Mouse (Mus musculus) midbrain, postnatal 0 days (tissue): ENCODE results near the gene Hmgn3. TPM values are rescaled to one million over a fixed set of nuclear protein-coding genes. Genes with fewer than 3 reads are reported as not detected.
A peak's percentile ranks its signal among the peaks of the same experiment; 100 is the strongest.

Experiments
- ATAC-seq: fragments of 200-750 bp; cut with Nextera tagmentation; 2 replicates; pipeline ENCODE4 v1.8.0; 2017; ENCODE audit warnings: moderate number of reproducible peaks, mild to moderate bottlenecking, moderate TSS enrichment, moderate library complexity; ENCODE audit not compliant: low FRiP score
- DNase-seq: peaks from one replicate; pipeline ENCODE4 v3.0.0-alpha.2; 2015; ENCODE audit warnings: low spot score
- H3K27ac ChIP-seq: fragments of 300-500 bp; sonication (generic); 2 replicates; pipeline ENCODE4 v1.5.1; 2014; ENCODE audit warnings: low read depth, mild to moderate bottlenecking, low read length, mixed read lengths
- H3K27me3 ChIP-seq: fragments of 300-500 bp; sonication (generic); 2 replicates; pipeline ENCODE4 v1.6.1; 2014; ENCODE audit warnings: low read length, control low read depth, mixed read lengths; ENCODE audit not compliant: insufficient read depth
- H3K36me3 ChIP-seq: fragments of 300-500 bp; sonication (generic); 2 replicates; pipeline ENCODE4 v1.6.1; 2014; ENCODE audit warnings: low read length, control low read depth, mixed read lengths; ENCODE audit not compliant: insufficient read depth
- H3K4me1 ChIP-seq: fragments of 300-500 bp; sonication (generic); 2 replicates; pipeline ENCODE4 v1.6.1; 2014; ENCODE audit warnings: mild to moderate bottlenecking, control low read depth, antibody characterized with exemption, low read length, mixed read lengths; ENCODE audit not compliant: insufficient read depth
- H3K4me2 ChIP-seq: fragments of 300-500 bp; sonication (generic); 2 replicates; pipeline ENCODE4 v1.6.1; 2014; ENCODE audit warnings: low read depth, mild to moderate bottlenecking, low read length, mixed read lengths; ENCODE audit not compliant: poor library complexity, severe bottlenecking
- H3K4me3 ChIP-seq: fragments of 300-500 bp; sonication (generic); 2 replicates; pipeline ENCODE4 v1.5.1; 2014; ENCODE audit warnings: low read depth, mild to moderate bottlenecking, low read length, moderate library complexity
- H3K9ac ChIP-seq: fragments of 300-500 bp; sonication (generic); replicated peaks from 2 replicates; pipeline ENCODE4 v1.6.1; 2014; ENCODE audit warnings: mild to moderate bottlenecking, low read length, moderate library complexity, mixed read lengths; ENCODE audit not compliant: poor library complexity, severe bottlenecking
- H3K9me3 ChIP-seq: fragments of 300-500 bp; sonication (generic); 2 replicates; pipeline ENCODE4 v1.6.1; 2016; ENCODE audit warnings: low read length, control low read depth
- CTCF ChIP-seq: IDR thresholded peaks from 2 replicates; pipeline ENCODE4 v1.5.1; 2016; ENCODE audit warnings: antibody characterized with exemption, mild to moderate bottlenecking
- WGBS: fragments of 180-500 bp; shearing (Covaris S2); extraction: QIAGEN DNeasy Blood & Tissue Kit; methylation state at CpG from one replicate; pipeline ENCODE4 v1.1.7; 2014; 5-methylcytosine and 5-hydroxymethylcytosine counted together
- polyA plus RNA-seq: library from polyadenylated mRNA; unstranded; fragments of >200 nt; fragmentation: Nextera tagmentation; extraction: Ambion mirVana; gene quantifications from 2 replicates; pipeline ENCODE4 v1.2.1, GENCODE M21; 2015
- total RNA-seq: library from RNA; depleted of rRNA; stranded (reverse); fragments of >200 nt; gene quantifications from 2 replicates; pipeline ENCODE4 v1.2.3, GENCODE M21; 2014

The Hmgn3 gene
- total and polyA plus RNA-seq, 2 experiments from 2014 or later: 113 to 229 TPM

DNA sequence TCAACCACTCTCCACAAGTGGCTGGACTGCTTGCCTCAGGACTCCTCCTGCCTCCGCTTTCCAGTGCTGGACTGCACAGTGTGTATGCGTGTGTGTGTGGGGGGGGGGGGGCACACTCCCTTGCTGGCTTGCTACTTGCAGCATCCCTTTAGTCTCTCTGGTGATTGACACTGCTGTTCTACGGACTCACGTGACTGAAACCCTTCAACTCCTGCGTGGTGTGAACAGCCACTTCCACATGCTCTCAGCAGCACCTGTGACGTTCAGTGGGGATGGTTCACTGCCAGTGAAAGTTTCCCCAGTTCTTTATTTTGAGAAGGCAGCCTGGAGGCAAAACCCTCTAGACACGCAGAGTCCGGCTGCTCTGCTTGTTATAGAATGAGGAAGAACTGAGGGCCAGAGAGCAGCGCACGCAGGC, 32.7 kb downstream of the Hmgn3 start:
- no peaks in the 10 kb centered on the region for H3K27me3 ChIP-seq
- ATAC-seq (peak; percentile 38; the same call in 1 of the 2 replicates), DNase-seq (no peak)
- no peak overlapping the region for H3K9ac ChIP-seq
- H3K9me3 ChIP-seq: no peaks in the 10 kb centered on the region
- no peaks in the 10 kb centered on the region for H3K4me1 ChIP-seq
- H3K36me3 ChIP-seq: 0 out of 2 replicates have a peak, but pooled peaks cover 4% of the 10 kb centered on the region
- no peak overlapping the region for H3K4me3 ChIP-seq
- 84% methylated on average over 10 of the region's 10 CpGs for WGBS
- H3K27ac ChIP-seq: no peak overlapping the region
- TF ChIP-seq CTCF: no peak
- no peak overlapping the region for H3K4me2 ChIP-seq

DNA sequence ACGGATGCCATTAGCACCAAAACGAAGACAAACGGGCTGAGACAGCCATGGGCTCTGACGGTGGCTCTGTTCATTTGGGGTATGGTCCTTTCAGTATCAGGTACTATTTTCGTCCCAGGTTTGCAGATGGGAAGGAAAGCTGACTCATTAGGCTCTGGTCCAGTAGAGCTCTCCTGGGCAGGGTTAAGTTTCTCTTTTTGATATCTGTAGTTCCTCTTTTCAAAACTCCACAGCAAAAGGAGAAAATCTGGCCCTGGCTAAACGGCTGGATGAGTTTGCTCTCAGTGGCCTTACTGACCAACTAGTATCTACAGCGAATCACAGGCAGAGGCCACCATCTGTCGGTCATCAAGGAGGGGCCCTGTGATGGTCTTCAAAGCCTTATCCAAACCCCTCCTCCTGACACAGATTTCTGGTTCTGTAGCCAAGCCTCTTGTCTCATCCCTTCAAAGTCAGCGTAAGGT, 34.1 kb downstream of the Hmgn3 start:
- Histone ChIP-seq H3K36me3 (0 out of 2 replicates have a peak, but pooled peaks cover 4% of the 10 kb centered on the region), H3K4me2 (no peak overlapping the region), H3K27ac (no peak overlapping the region), H3K4me3 (no peak overlapping the region), H3K4me1 (no peaks in the 10 kb centered on the region), H3K27me3 (no peaks in the 10 kb centered on the region), H3K9ac (no peak overlapping the region), H3K9me3 (no peaks in the 10 kb centered on the region)
- WGBS: 88% methylated on average over 9 of the region's 9 CpGs
- TF ChIP-seq CTCF: no peak
- ATAC-seq: no peak
- DNase-seq: no peak

DNA sequence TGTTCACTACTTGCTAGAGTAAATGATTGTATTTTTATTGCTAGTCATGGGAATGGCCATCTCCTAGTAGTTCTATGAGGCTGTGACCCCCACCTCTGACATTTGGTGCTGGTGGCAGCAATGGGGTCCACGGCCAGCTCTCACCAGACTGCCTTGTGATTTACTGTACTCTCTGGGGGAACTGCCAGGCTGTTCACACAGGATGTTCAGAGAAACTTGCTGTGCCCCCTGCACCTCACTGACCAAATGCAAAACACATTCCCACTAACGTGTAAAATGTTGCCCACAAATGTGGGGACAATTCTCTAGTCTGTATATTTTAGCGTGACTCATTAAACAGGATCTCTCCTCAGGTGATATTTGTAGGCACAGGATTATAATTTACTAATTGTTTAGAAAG, 34.7 kb downstream of the Hmgn3 start:
- WGBS: 92% methylated on average over 3 of the region's 3 CpGs

DNA sequence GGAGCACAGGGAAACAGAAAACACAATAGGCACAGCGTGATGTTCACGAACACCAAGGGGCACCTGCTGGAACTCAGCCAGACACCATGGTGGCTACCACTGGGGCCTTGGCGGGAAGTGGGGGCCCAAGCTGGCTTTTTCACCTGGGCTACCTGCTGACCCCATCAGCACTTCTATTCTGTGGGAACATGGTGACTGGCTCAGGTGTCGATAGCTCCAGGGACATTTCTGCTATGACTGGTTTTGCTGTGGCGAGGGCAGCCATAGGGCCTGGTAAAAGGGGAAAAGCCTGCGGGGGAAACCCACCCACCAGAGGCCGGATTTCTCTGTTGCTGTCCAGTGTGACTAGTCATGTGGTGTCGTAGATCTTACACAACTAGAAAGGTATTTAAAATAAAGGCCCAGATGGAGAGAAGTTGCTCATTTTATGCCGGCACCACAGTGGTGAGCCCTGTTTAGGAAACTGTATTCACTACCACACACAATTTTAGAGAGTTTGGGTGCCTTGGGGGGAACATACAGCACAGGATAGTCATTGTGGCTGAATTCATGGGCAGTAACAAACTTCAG, 35.3 kb downstream of the Hmgn3 start:
- H3K4me2 ChIP-seq: no peak overlapping the region
- no peak for ATAC-seq
- H3K9me3 ChIP-seq: no peaks in the 10 kb centered on the region
- H3K4me3 ChIP-seq: no peak overlapping the region
- 89% methylated on average over 9 of the region's 9 CpGs for WGBS
- no peaks in the 10 kb centered on the region for H3K27me3 ChIP-seq
- TF ChIP-seq CTCF: no peak
- no peaks in the 10 kb centered on the region for H3K4me1 ChIP-seq
- DNase-seq: no peak
- H3K36me3 ChIP-seq: 0 out of 2 replicates have a peak, but pooled peaks cover 4% of the 10 kb centered on the region
- H3K9ac ChIP-seq: no peak overlapping the region
- H3K27ac ChIP-seq: no peak overlapping the region

More for the DNA sequence above, 34.7 kb downstream of the Hmgn3 start:
- no peak overlapping the region for H3K27ac ChIP-seq
- ATAC-seq (no peak), DNase-seq (no peak)
- 0 out of 2 replicates have a peak, but pooled peaks cover 4% of the 10 kb centered on the region for H3K36me3 ChIP-seq
- no peak for TF ChIP-seq CTCF
- no peaks in the 10 kb centered on the region for H3K9me3 ChIP-seq
- H3K4me1 ChIP-seq: no peaks in the 10 kb centered on the region
- H3K9ac ChIP-seq: no peak overlapping the region
- H3K27me3 ChIP-seq: no peaks in the 10 kb centered on the region
- H3K4me2 ChIP-seq: no peak overlapping the region
- H3K4me3 ChIP-seq: no peak overlapping the region

DNA sequence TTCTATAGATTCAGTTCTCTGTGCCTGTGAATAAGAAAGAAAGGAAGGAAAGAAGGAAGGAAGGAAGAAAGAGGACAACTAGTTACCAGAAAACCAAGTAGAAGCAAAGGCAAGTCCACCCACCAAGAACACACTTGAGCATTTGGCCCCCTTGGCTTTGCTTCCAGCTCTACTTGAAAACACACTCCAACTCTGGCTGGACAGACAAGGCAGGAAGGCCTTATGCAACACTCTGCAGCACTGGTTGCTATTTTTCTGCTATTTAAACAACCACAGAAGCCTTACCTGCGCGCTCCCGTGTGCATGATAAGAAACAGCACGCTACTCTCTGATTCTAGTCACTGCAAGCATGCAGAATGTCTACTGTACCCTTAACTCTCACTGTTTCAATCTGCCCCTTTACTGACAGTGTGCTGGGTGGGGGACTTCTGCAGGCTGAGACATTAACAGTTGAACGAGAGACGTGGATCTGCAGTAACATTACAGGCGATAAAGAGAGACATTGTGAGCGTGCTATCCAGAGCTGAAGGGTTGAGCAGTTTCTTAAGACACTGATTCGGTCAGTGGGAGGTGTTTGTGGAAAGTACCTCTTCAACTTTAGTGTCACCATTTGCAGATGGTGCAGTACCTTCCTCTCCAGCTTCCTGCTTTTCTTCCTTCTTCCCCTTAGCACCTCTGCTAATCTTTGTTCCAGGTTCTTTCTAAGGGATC, 35.9 kb downstream of the Hmgn3 start:
- no peak overlapping the region for H3K4me2 ChIP-seq
- no peaks in the 10 kb centered on the region for H3K27me3 ChIP-seq
- WGBS: 94% methylated on average over 9 of the region's 9 CpGs
- H3K9me3 ChIP-seq: no peaks in the 10 kb centered on the region
- no peaks in the 10 kb centered on the region for H3K4me1 ChIP-seq
- no peak overlapping the region for H3K9ac ChIP-seq
- 0 out of 2 replicates have a peak, but pooled peaks cover 4% of the 10 kb centered on the region for H3K36me3 ChIP-seq
- H3K27ac ChIP-seq: no peak overlapping the region
- H3K4me3 ChIP-seq: no peak overlapping the region
- ATAC-seq (no peak), DNase-seq (no peak)
- TF ChIP-seq CTCF: no peak

DNA sequence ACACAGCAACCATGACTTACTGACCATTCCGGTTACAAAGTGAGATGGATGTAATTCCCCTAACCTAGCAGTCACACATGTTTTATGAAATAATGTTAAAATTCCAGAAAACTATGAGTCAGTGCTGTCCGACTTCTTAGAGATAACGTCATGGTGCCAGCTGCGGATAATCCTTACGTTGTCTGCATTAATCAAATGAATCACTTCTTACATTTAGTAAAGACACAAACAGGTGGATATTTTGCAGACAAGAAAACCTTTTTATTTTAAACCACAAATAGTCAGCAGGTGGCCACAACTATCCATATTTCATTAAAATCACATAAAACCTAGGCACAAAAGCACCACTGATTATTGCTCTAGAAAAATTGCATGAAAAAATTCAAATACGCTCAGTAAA, 36.8 kb downstream of the Hmgn3 start:
- Histone ChIP-seq H3K9ac (no peak overlapping the region), H3K4me1 (no peaks in the 10 kb centered on the region), H3K27ac (no peak overlapping the region), H3K9me3 (no peaks in the 10 kb centered on the region), H3K36me3 (0 out of 2 replicates have a peak, but pooled peaks cover 4% of the 10 kb centered on the region), H3K4me3 (no peak overlapping the region), H3K4me2 (no peak overlapping the region), H3K27me3 (no peaks in the 10 kb centered on the region)
- DNase-seq (no peak), ATAC-seq (no peak)
- WGBS: 86% methylated on average over 6 of the region's 6 CpGs
- no peak for TF ChIP-seq CTCF
